21 mouse cellular contexts compared by ENCODE assay signal in the genomic region with DNA sequence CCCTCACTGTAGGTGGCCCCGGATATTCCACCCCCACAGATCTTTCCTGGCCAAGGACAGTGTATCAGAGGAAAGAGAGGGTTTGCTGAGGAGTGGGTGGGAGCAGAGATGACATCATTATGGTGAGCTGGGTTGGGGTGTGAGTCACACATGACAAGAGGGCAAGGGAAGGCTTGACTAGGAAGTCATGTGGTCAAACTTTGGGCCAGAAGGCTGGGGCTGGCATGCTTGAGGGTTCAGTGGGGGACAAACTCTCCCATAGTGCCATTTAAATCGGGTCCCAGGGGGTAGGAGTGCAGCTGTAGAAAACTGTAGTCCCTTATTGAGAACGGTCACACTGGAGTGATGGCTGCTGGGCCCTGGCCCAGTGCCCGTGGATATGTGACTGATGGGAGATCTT.
DNase-seq lines count a peak whose midpoint lies in the region; TF ChIP-seq lines count a peak whose summit lies in the region.
"Had no signal": no experiment of that assay in that cellular context is flagged by ENCODE, and none has a peak within 500 bp of the region (broad histone marks: within the 10 kb centered on the region; RNA-seq: fewer than 3 reads in every experiment).

No protein-coding gene starts in this region.

- no peak for TF ChIP-seq POLR2A in myocyte (IDR thresholded peaks at IDR 0.05; ENCODE audit: insufficient read length, low read depth)

- H3K79me2 ChIP-seq in myocyte (ENCODE audit: control insufficient read depth, insufficient read depth), result no peaks in the 10 kb centered on the region

- WGBS in embryonic facial prominence, embryonic 10.5 days, result 85% methylated on average over 4 of the region's 4 CpGs

- no peaks in the 10 kb centered on the region for H3K27me3 ChIP-seq in embryonic facial prominence, embryonic 10.5 days (replicated peaks; ENCODE audit: low read depth, poor library complexity, severe bottlenecking)
- no peaks in the 10 kb centered on the region for H3K27me3 ChIP-seq in myocyte (ENCODE audit: control insufficient read depth, insufficient read depth, insufficient read length)
- H3K27me3 ChIP-seq: forebrain, embryonic 15.5 days; heart, embryonic 15.5 days; kidney, embryonic 15.5 days; limb, embryonic 15.5 days had no signal

- DNase-seq in left cerebral cortex, postnatal 4 days, result peak; percentile 26
- DNase-seq in left cerebral cortex, adult 11 months (ENCODE audit: low spot score), result no peak
- DNase-seq in Muller cell, postnatal 12 days (ENCODE audit: inconsistent ontology term), result peak; percentile 41
- no peak for DNase-seq in embryonic facial prominence, embryonic 10.5 days (ENCODE audit: low spot score)
- DNase-seq in right cerebral cortex, postnatal 36 days (ENCODE audit: low spot score in 2 of 2), result no peak
- DNase-seq in frontal cortex, postnatal 25 days (ENCODE audit: low spot score in 2 of 2), result no peak
- DNase-seq: adrenal gland, adult 8-10 months; cerebellum, adult 2 months; cerebellum, postnatal 36 days; gastrocnemius, postnatal 10 days; heart, postnatal 4 days; lung, postnatal 14 days; right cerebral cortex, postnatal 25 days; thymus, adult 2 months had no signal

- H3K4me2 ChIP-seq in myocyte (ENCODE audit: low read depth), result peak overlapping the region; percentile 52
- H3K4me2 ChIP-seq: forebrain, embryonic 15.5 days; heart, embryonic 15.5 days; kidney, embryonic 15.5 days; limb, embryonic 15.5 days had no signal

- no peak overlapping the region for H3K4me3 ChIP-seq in embryonic facial prominence, embryonic 10.5 days
- no peak overlapping the region for H3K4me3 ChIP-seq in myocyte
- H3K4me3 ChIP-seq: erythroblast, embryonic 14.5 days; forebrain, embryonic 15.5 days; heart, embryonic 15.5 days; kidney, embryonic 15.5 days; limb, embryonic 15.5 days had no signal

- peaks cover 49% of the 10 kb centered on the region for H3K4me1 ChIP-seq in embryonic facial prominence, embryonic 10.5 days
- H3K4me1 ChIP-seq: forebrain, embryonic 15.5 days had no signal

- H3K36me3 ChIP-seq in embryonic facial prominence, embryonic 10.5 days (replicated peaks), result no peaks in the 10 kb centered on the region
- no peaks in the 10 kb centered on the region for H3K36me3 ChIP-seq in myocyte (ENCODE audit: control insufficient read depth, insufficient read depth)
- H3K36me3 ChIP-seq: forebrain, embryonic 15.5 days; G1E; heart, embryonic 15.5 days; kidney, embryonic 15.5 days; limb, embryonic 15.5 days had no signal

- no peaks in the 10 kb centered on the region for H3K9me3 ChIP-seq in embryonic facial prominence, embryonic 10.5 days
- H3K9me3 ChIP-seq: forebrain, embryonic 15.5 days; G1E; heart, embryonic 15.5 days; kidney, embryonic 15.5 days; limb, embryonic 15.5 days had no signal

- no peak overlapping the region for H3ac ChIP-seq in myocyte (ENCODE audit: control insufficient read depth, insufficient read length)

- peak overlapping the region; percentile 82; the same call in 1 of the 2 replicates for H3K27ac ChIP-seq in embryonic facial prominence, embryonic 10.5 days (replicated peaks)
- H3K27ac ChIP-seq: forebrain, embryonic 15.5 days; heart, embryonic 15.5 days; kidney, embryonic 15.5 days; limb, embryonic 15.5 days had no signal

- intact Hi-C loops in left cerebral cortex, postnatal 4 days (cut with DNase I), result no loop called here

TF ChIP-seq in myocyte, 11 proteins besides CTCF, POLR2A, EP300 and RAD21:
- no peak for TF ChIP-seq POLR2AphosphoS2 (IDR thresholded peaks at IDR 0.05; ENCODE audit: insufficient read length, low read depth)
- TF ChIP-seq USF1 (IDR thresholded peaks at IDR 0.05; ENCODE audit: low read depth), result peak; percentile 64

Comparison
In these comparisons a context has a peak if more than half of its experiments do, and no peak if none do; other contexts are left out.
1. DNase-seq: peak in left cerebral cortex, postnatal 4 days (single experiment) and Muller cell, postnatal 12 days (single experiment); none in left cerebral cortex, adult 11 months (single experiment), embryonic facial prominence, embryonic 10.5 days (single experiment), right cerebral cortex, postnatal 36 days (0 of 2) and frontal cortex, postnatal 25 days (0 of 2).